Mouse (Mus musculus) cortical plate, adult 2 months (tissue): ENCODE measurements around the gene Sec63.

Experiments
- CTCF ChIP-seq: fragments of 200-500 bp; IDR thresholded peaks from 2 replicates; pipeline ENCODE4 v1.5.1; 2011; ENCODE audit warnings: mild to moderate bottlenecking, control low read depth, low read length; ENCODE audit not compliant: insufficient read depth; ENCODE audit errors: extremely low read depth
- POLR2A ChIP-seq: fragments of 200-500 bp; IDR thresholded peaks from 2 replicates; pipeline ENCODE4 v1.6.1; 2011; ENCODE audit warnings: mild to moderate bottlenecking, low read length, control low read depth; ENCODE audit not compliant: insufficient read depth; ENCODE audit errors: extremely low read depth

GRCm38 (mm10) chr10:42849081-42849400, 87.7 kb downstream of the Sec63 start:
- no peak for TF ChIP-seq CTCF
- no peak for TF ChIP-seq POLR2A
